Mouse (Mus musculus) A20 (cell line): ENCODE results near the gene Gm20388.
A peak's percentile ranks its signal among the peaks of the same experiment; 100 is the strongest.

Experiments used
- DNase-seq: peaks from one replicate; pipeline ENCODE4 v3.0.0-alpha.2; 2011; ENCODE audit warnings: low read depth, low spot score

Gm20388 gene

DNA sequence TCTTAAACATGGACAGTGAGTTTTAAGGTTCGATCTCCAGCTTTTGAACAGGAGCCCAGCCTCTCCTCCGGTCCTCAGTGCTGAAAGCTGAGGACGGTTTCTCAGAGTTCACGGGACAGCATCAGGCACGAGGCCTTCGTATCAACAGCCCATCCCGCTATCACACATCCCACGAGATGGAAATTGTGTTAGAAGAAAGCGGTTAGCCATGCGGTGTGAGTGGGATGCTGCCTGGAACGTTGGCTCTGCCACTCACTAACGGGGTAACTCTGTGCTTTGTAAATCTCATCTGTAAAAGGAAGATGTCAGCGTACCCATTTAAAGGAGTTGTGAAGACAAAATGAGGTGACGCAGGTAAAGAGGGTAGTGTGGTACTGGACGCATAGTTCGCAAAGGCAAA lies 3796.5 kb downstream of the Gm20388 start:
- no peak for DNase-seq

DNA sequence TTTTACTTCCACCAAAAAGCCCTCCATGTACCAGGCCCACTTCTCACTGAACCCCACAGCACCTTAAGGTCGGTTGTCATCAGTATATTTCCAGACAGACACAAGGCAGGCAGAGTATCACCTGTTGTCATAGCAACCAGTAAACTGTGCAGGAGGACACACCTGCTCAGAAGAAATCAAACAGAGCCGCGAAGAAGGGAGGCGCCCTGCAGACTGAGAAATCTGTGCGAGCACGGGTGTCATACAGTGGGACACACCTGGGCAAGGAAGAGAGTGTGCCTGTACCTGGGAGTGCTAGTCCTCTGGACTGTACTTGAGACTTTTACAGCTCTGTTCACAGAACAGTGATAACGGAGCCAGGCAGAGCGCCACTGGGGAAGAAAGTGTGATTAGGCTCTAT lies 3798.1 kb downstream of the Gm20388 start:
- DNase-seq, result peak; percentile 9

DNA sequence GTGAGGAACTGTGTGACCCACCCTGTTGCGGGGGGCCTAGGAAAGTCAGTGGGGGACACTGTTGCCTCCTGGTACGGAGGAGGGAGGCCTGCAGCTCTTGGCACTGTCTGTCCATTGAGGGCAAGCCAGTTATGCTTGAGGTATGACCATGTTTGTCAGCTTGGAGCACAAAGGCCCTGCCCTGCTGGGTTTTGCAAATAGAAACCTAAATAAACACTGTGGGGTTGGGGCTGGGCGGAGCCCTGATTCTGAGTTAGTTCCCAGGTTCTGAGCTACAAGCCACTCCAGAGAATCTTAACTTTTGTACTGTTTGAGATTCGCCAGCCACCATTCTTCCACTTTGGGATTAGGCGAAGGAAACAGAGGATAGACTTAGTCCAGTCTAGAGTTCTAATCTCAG lies 3799.7 kb downstream of the Gm20388 start:
- no peak for DNase-seq

DNA sequence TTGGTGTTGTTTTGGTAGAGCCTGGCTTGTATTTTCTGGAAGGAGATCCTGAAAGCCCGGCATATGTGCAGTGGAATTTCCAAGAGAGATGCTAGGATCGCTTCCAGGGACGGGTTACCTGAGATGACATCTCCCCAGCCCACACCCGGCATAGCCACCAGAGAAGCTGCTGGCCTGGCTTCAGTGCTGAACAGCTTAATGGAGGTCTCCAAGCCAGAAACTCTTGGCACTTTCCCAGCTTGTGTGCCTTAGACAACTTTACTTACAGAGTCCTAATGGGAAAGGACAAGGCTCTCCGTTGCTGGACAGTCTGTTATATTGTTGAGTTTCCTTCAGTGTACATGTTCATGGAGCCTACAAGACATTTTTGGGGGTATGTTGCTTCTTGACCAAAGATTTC lies 3803.8 kb downstream of the Gm20388 start:
- DNase-seq, result no peak

DNA sequence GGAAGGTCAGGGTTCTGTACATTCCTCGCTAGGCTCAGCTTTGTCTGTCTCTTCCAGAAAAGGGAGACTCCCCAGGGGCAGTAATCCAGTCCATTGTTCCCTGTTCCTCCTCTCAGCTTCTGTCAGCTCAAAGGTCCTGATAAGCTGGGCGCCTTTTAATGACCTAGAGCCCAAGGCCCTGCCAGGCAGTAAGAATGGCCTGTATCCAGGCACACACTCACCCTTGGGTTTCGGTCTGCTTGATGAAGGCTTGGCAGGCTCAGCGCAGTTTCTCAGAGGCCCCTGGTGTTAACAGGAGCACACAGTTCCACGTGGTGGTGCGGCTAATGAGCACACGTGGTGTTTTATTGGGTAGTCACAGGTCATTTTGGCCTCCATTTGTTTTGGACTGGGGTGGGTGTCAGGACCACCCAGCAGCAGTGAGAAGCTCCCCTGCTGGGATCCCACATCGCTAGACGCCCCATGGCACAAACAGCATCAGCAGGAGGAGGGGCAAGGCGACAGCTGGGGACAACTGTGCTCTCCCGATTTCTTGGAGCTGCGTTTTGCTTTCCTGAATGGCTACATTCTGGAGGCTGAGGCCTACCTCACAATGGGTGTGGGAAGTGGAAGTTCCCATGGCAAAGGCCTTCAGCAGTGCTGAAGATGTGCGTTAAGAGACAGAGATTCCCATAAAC lies 3805.4 kb downstream of the Gm20388 start:
- no peak for DNase-seq

DNA sequence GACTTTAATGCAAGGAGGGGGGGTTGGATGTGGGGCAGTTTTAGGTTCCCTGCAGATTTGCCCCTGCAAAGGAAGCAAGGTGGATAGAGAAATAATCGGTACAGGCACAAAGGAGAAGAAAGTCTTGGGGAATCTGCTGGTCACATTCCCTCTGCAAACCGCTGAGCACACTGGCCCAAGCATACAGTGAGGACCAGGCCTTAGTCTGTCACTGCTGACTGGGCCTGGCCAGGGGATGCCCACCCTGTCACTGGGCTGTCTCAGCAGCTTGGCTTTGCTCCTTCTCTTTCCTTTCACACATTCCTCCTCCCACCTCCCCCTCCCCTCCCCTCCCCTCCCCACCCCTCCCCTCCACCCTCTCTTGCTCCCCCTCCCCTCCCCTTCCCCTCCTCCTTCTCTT lies 3806.5 kb downstream of the Gm20388 start:
- no peak for DNase-seq

DNA sequence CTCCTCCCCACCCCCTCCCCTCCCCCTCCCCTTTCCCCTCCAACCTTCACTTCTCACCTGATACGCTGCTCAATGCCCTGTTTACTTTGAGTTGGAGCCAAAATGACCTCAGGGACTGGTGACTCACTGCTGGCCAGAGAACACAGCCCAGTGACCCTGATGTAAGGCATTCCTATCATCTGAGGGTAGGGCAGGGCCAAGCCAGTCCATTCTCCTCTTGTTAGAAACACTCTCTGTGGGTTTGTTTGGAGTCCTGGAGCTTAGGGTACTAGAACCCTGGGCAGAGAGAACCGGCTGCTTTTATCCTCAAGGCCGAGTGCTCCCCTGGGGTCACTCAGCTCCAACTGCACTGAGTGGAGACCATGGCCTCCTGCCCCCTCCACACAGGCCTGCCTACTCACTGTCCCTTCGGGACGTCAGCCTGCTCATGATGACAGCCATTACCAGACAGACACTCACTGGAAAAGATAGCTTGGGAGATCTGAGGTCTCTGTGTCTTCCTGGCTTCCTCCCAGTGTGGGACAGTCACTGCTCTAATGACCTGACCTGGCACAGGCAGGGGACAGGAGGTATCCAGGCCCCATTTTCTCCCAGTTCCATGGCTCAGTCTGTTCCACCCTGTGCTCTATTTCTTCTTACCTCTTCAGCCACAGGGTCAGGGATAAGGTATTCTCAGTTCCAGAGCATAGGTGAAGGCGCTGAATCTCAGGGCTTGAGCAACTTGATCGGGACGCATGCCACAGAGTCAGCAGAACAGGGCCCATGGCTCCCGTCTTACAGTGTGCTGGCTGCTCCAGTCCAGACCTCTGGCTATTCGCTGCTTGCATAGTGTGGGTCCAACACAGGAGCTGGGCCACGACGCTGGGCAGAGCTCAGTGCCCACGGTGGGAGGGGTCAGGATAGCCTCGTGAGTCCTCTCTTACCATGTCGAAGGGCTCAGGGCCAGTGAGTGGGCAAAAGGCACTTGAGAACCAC lies 3807.2 kb downstream of the Gm20388 start:
- DNase-seq, result no peak

DNA sequence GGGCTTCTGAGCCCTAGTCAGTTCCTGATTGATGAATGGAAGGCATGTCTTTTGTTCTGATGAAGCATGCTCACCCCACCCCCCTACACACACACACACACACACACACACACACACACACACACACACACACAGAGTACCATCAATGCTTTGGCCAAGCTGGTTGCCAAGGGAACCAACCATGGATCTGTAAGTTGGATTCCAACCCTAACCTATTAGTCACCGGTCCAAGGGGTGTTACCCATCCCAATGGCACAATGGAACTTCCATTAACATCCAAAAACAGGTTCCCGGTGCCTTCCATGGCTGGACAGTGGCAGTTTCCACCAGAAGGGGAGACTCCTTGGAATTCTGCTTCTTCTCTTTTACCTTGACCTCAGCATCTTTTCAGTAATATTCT lies 3808.1 kb downstream of the Gm20388 start:
- DNase-seq, result no peak

DNA sequence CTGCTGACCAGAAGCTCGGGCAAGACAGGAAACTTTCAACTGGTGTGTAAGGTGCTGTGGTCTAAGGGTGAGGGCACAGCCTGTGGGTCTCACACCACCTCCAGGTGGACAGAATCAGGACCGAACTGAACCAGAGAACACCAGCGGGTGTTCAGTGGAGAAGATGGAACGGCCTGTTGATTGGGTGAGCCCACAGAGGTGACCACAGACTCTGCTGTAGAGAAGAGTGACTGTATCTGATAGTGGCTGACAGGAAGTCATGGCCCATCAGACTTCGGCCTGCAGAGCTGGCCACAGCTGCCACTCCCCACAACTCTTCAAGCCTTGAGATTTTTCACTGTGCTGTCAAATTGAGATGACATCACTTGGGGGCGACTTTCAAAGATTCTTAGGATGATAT lies 3808.6 kb downstream of the Gm20388 start:
- DNase-seq, result no peak

DNA sequence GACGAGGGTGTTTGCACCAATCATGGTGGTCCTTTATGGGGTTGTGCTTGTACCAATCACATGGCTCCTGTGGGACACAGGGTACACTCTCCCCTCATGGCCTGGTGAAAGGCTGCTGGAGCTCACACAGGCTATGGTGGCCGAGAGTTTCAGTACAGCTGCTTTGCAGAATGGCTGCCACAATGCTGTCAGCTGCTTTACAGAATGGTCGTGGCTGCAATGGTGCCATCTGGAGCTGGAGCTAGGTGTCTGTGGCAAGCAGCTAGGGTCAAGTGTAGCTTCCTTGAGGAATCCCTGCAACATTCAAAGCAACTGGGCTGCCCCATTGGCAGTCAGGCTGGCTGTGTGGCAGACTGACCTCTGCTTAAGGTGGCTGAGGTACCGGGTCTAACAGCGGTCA lies 3809.2 kb downstream of the Gm20388 start:
- DNase-seq, result no peak

DNA sequence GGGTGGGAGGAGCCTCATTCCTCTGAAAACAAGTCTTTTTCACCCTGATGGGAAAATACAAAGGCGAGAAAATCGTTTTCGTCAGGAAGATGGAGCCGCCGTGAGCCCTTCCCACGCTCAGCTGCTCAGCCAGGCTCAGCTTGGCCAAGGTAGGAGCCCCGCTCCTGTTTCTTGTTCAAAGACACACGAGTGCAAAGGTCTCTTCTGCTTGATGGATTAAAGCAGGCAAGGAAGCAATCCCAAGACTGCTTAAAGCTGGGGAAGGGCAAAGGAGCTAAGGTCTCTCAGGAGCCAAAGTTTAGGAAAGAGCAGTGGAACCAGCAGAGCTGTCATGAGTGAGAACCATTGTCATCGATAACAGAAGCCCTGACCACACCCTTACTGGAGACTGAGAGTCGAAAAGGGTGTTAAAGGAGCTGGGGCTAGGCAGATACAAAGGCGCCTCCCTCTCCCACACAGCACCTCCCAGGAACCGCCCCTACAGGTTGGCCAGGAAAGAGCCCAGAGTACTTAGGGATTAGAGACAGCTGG lies 3809.9 kb downstream of the Gm20388 start:
- no peak for DNase-seq

DNA sequence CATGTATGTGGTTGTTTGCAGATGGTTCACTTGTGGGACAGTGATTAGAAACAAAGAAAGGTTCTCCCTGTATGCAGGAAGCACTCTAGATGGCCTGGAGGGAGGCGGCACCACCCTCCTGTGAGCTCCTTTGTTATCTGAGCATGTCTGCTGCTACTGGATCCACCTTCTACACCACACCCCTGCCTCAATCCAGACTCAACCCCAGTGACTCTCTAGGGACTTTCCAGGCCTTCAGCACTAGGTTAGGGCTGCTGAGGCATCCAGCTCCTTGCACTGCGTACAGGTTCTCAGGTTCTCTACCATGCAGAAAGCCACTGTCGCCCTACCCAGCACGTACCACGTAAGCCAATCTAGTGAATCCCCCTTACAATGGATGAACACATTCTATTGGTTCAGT lies 3811.6 kb downstream of the Gm20388 start:
- no peak for DNase-seq

DNA sequence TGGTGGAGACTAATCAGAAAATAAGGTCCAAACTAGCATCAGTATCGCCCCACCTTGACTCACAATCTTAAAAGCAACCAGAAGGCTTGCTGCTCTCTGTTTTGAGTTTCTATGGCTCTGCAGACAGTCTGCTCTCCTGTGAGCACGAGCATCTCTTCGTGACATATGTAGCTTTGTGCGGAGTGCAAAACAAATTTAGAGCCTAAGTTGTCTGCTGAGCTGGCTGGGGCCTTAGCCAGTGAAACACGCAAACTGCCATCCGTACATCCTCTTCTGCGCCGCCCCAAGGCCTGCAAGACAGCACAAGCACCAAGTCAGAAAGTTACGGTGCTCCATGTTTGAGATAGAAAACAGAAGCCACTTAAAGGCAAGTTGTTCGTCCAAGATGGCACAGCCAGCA lies 3814.1 kb downstream of the Gm20388 start:
- DNase-seq, result no peak

DNA sequence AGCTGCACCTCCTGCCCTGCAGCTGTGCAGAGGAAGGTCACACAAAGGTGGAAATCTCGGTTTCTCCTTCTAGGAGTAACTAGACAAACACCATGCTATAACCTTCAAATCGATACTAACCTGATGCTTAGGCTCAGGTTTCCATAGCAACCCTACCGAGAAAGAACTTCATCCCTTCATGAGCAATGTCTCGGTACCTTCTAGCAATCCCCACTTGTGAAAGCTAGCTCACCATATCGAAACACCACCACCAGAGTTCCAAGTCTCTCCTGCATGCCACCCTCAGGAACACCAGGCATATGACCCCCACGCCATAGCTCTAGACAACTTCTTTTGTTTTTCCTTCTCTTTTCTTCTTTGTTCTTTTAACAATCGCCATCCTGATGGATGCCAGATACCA lies 3814.6 kb downstream of the Gm20388 start:
- no peak for DNase-seq

DNA sequence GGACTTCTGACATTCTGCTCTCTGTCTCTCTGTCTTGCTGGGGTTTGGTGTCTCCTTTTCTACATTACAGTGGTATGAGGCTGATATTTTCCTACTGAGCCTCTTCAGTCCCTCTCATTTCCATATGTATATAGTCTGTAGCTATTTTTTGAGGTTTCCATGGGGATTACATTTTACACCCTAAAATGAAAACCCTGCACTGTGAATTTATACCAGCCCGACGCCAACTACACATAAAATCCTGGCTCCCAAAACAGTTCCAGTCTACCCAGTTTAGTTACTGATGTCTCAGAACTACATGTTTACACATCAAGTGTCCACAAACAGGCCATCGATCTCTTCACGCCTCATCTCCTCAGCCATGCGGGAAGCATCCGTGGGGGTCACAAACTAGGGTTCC lies 3816.1 kb downstream of the Gm20388 start:
- DNase-seq, result no peak

DNA sequence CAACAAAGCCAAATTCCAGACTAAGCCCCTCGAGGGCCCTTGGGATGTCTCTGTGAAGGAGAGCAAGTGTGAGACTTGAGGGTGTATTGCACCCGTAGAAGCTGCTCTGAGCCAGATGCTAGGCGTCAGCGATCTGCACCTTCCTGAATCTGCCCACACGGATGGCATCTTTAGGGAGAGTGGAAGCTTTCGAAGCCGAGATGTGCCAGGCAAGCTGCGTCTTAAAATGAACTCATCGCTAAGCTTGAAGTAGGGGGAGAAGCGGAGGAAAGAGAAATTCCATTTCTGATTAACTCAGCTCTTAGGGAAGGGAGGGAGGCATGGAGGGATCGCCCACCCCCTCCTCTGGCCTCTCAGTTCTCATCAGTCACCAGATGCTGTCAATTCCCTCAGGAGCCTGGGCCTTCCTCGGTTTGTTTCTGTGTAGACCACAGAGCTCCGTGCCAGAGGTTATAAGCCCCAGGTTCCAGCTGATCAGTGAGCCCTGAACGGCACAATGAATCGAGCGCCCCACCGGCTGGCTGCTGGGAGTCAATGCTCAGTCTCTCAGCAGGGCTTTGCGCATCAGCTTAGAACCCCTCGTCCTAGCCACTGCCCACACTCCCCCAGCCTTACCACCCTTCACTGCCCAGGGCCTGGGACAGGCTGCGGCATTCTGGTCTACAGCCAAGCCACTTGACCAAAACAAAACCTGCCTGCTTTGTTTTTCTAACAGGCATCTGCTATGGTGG lies 3818.6 kb downstream of the Gm20388 start:
- no peak for DNase-seq

DNA sequence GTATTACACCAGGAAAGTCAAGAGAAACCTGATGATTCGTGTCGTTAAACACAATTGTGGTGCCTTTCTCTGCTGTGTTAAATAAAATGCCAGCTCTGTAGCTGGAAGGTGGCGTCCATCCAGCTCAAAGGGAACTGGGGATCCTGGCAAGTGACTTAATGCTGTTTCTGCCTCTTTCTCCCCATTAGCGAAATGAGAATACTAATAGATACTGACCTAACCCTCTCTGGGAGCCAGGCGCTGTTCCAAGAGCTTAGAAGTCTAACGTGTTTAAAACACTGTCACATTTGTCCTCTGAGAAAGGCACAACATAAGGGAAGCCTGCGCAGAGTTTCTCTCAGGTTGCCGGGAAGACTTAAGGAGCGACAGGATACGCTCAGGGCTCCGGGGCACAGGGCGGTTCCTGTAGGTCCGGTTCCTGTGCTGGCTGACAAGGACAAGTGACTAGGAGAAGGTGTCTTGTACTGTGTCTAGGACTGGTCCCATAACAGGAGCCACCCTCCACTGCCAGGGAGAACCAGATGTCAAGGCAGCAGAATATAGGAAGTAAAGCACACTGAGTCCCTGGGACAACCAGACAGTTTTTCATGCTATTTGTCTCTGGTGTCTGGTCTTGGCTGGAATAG lies 3819.3 kb downstream of the Gm20388 start:
- no peak for DNase-seq

DNA sequence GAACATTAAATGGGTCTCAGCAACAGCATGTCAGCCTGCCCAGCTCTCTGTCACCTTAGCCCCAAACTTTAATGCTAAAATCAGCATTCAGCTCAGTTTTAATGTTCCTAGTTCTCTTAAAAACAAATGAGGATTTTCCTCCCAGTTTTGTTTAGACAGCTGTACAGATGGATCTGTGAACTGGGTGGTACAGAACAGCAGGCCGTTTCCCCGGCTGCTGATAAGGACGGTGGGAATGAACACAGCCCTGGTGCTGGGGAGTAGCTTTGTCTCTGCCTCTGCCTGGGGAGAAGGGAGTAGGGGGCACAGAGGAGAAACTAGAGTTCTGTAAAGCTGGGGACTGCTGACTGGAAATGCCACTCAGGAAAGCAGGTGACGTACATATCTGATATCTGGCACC lies 3821.7 kb downstream of the Gm20388 start:
- no peak for DNase-seq

DNA sequence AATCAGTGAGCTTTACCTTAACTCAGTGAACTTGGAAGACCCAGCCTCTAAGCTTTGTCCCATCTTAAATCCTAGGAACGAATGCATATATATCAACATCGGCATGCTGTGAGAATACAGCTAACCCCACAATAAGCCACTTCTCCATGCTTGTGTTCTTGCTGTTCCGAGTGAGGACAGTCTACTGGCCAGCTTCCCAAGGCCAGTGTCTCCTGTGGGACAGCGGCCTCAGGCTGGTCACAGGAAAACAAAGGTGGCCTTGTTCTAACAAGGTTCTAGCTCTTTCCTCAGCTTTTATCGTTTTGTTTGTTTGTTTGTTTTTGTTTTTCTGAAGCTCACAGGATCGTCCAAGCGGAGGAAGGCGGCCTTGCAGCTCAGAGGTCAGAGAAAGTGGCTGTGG lies 3823.8 kb downstream of the Gm20388 start:
- DNase-seq, result no peak

DNA sequence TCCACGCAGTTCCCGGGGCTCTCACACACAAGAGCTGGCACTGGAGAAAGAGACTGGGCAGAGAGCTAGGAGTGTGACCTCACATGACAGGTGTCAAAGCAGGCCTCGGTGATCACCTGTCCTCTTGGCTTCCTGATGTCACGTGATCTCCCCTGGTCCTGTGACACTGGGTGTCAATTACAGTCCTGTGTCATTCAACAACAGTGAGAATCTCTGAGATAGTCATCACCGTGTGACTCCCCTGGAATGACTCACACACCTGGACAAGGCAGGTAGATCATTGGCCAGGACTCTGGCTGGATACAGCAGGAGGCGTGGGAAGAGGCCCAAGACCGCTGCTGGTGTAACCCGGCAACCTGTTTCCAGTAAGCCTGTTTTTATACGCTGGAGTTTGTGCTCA lies 3826.3 kb downstream of the Gm20388 start:
- no peak for DNase-seq

DNA sequence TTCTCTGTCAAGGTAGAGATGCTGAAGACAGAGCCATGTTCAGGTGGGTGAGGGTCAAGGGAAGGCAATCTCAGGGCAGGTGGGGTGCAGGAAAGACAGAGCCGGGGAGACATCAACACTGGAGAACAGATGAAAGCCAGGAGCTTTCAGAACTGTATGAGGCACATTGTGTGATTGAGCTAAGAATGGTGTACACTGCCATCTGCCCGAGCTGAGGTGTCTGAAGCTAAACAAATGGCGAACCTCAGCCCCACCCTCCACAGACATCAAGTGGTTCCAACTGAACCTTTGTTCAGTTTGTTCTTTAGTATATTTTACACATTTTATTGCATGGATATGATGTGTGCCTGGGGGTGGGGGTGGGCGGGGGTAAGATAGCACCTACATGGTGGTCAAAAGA lies 3829.6 kb downstream of the Gm20388 start:
- no peak for DNase-seq

DNA sequence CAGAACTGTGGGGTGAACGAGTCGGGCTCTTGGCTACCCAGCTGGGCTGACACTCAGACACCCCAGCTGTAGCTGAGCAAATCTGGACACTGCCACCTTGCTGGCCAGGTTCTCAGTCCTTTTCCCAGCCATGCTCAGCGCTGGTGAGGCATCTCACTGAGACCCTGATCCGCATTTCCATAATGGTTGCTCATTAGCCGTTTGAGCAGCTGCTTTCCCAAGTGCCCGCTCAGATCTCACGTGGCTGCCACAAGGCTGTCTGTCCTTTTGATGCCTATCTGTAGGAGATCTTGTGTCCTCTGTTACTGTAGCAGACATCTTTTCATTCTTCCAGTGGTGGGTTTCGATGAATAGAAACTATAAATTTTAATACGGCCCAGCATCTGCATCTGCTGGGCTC lies 3830.6 kb downstream of the Gm20388 start:
- no peak for DNase-seq
